Mouse (Mus musculus): ENCODE data around the gene Mmd2.

- no peak for TF ChIP-seq POLR2A (IDR thresholded peaks at IDR 0.05; ENCODE audit: extremely low read depth, insufficient read depth, low read length)
- TF ChIP-seq CTCF (IDR thresholded peaks at IDR 0.05; ENCODE audit: low read depth, low read length), result peak; percentile 73
Observed at GRCm38 (mm10) chr5:142619866-142620265, 11.3 kb upstream of the Mmd2 start.

Data from liver, adult 2 months (tissue).